Mouse (Mus musculus): ENCODE measurements around the gene Lama5.

DNA sequence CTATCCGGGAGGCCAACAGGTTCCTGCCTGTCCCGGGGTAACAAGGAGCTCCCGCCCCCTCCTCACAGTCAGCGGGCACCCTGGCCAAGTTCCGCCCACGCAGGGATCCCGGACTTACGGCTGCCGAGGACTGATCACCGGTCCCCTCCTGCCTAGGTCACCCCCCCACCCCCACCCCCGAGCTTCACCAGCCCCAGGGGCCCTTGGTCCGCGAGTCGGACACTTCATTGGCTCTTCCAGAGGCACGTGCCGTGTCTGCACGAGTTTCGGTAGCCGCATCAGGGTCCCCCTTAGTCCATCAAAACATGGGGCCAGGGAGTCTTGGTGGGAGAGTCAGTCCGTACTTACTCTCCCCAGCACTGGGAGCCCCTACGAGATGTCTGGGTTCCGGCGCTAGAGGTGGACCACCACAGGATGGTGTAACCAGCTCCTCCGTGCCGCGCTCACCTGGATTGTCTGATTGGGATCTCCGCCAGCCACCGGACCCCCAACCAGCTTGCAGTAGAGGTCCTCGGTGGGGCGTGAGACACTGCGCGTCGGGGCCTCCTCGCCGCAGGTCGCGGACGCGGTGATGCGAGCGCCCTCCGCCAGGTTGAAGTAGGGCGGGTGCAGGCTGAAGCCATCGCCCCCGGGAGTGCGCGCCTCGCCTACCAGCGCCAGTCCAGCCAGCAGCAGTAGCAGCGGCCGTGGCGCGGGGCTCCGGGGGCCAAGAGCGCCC, 456 bp downstream of the Lama5 start:
- no peak for TF ChIP-seq CTCF (IDR thresholded peaks at IDR 0.05; ENCODE audit: control insufficient read depth, insufficient read depth, insufficient read length)
- TF ChIP-seq MAX (IDR thresholded peaks at IDR 0.05) = peak; percentile 20
- TF ChIP-seq USF1 (IDR thresholded peaks at IDR 0.05; ENCODE audit: low read depth) = peak; percentile 70
- TF ChIP-seq MYOD1 (IDR thresholded peaks at IDR 0.05; ENCODE audit: control insufficient read depth, insufficient read length, low read depth) = no peak
- TF ChIP-seq CEBPB (IDR thresholded peaks at IDR 0.05; ENCODE audit: low read depth) = no peak

All from C2C12 (cell line).